Mouse (Mus musculus) forebrain, embryonic 16.5 days (tissue): ENCODE measurements around the gene Ces2e. TPM values are rescaled to one million over a fixed set of nuclear protein-coding genes. Genes with fewer than 3 reads are reported as not detected.
A peak's percentile ranks its signal among the peaks of the same experiment; 100 is the strongest.
"Not testable (repeated sequence)": the region's sequence is repeated elsewhere in the genome, so short reads cannot be mapped to it uniquely, and the experiment has no call there.

ENCODE experiments used
- ATAC-seq: fragments of 200-750 bp; cut with Nextera tagmentation; 2 replicates; pipeline ENCODE4 v1.8.0; 2017; ENCODE audit warnings: mild to moderate bottlenecking, moderate library complexity
- H3K27ac ChIP-seq: fragments of 300-500 bp; sonication (generic); 2 replicates; pipeline ENCODE4 v1.5.1; 2014; ENCODE audit warnings: low read length, control low read depth
- H3K27me3 ChIP-seq: fragments of 300-500 bp; sonication (generic); replicated peaks from 2 replicates; pipeline ENCODE4 v1.6.1; 2014; ENCODE audit warnings: low read length; ENCODE audit not compliant: control insufficient read depth, insufficient read depth
- H3K36me3 ChIP-seq: fragments of 300-500 bp; sonication (generic); 2 replicates; pipeline ENCODE4 v1.6.1; 2014; ENCODE audit not compliant: control insufficient read depth, insufficient read depth
- H3K4me1 ChIP-seq: fragments of 300-500 bp; sonication (generic); replicated peaks from 2 replicates; pipeline ENCODE4 v1.6.1; 2014; ENCODE audit warnings: low read length; ENCODE audit not compliant: control insufficient read depth, insufficient read depth
- H3K4me2 ChIP-seq: fragments of 300-500 bp; sonication (generic); 2 replicates; pipeline ENCODE4 v1.6.1; 2014; ENCODE audit warnings: mild to moderate bottlenecking, low read length, control low read depth
- H3K4me3 ChIP-seq: fragments of 300-500 bp; sonication (generic); replicated peaks from 2 replicates; pipeline ENCODE4 v1.5.1; 2014; ENCODE audit warnings: mild to moderate bottlenecking, low read length, control low read depth
- H3K9ac ChIP-seq: fragments of 300-500 bp; sonication (generic); replicated peaks from 2 replicates; pipeline ENCODE4 v1.6.1; 2014; ENCODE audit warnings: low read depth, low read length, control low read depth
- H3K9me3 ChIP-seq: fragments of 300-500 bp; sonication (generic); 2 replicates; pipeline ENCODE4 v1.6.1; 2016; ENCODE audit warnings: low read length; ENCODE audit not compliant: control insufficient read depth
- WGBS: fragments of 180-500 bp; shearing (Covaris S2); extraction: QIAGEN DNeasy Blood & Tissue Kit; methylation state at CpG from one replicate; pipeline ENCODE4 v1.1.7; 2014; 5-methylcytosine and 5-hydroxymethylcytosine counted together
- polyA plus RNA-seq: library from polyadenylated mRNA; unstranded; fragments of >200 nt; fragmentation: Nextera tagmentation; extraction: Ambion mirVana; gene quantifications from 2 replicates; pipeline ENCODE4 v1.2.1, GENCODE M21; 2015

Gene Ces2e
- polyA plus RNA-seq: not detected in 2 replicates

DNA sequence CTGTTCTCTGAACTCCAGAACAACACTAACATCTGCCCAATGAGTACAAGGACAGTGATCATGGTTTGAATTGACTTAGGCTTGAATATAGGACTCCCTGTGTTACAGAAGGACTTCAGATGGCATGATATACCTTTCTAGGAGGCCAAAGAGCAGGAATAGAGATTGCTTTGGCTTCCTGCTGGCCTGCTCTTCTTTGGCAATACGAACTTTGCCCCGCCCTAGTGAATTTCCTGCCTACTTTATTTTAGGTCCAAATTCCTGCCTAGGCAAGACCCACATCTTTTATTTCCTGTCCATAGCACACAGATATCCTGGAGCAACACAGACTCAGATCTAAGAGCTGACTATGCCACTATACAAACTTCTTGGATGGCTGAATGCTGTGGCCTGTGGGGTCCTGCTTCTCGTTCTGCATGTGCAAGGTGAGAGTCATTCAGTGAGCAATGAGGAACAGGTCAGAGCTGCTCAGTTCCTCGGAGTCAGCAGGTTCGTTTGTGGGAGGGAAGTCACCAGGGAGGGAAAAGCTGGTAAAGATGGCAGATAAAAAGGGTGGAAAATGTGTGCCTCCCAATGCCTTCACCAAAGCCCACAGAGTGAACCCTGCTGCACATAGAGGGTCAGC is at the start of gene Ces2e:
Gene Ces2e (plus strand): TSS at position 289 of the 625 bp plus-strand sequence.
- WGBS: 87% methylated on average over 5 of the region's 5 CpGs
- Histone ChIP-seq H3K4me3 (no peak within 1 kb of the TSS), H3K36me3 (no peaks in the 10 kb centered on the region), H3K27ac (no peak within 1 kb of the TSS), H3K4me2 (no peak within 1 kb of the TSS), H3K9me3 (no peaks in the 10 kb centered on the region), H3K4me1 (no peaks in the 10 kb centered on the region), H3K27me3 (no peaks in the 10 kb centered on the region), H3K9ac (no peak within 1 kb of the TSS)
- no peak for ATAC-seq

DNA sequence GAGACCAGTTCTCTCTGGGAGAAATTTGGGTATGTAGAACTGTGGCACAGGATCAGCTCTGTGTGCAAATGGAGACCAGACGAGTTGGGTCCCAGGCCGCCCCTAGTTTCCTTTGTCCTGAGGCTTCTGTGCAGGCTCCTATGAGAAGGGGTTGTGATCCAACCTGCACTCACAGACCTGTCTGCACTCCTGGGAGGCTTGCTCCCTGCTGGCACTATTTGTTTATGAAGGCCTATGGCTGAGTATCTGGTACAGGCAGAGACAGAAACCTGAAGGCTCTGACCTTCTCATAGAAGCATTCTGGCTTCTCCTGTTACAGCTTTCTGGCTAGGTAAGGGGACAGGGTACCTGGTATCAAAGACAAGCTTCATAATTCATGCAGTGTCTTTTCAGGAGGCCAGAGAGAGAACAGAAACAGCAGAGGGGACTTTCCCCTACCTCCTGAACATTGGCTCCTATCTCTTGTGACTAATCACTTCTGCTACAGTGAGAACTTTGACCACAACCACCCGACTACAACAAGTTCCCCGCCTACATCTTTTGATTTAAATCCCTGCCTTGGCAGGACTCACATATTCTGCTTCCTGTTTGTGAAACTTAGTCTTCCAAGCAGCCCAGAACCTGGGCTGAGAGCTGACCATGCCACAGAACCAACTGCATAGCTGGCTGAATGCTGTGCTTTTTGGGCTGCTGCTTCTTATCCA is 39.7 kb upstream of the Ces2e start:
- ATAC-seq, H3K4me2 ChIP-seq, H3K9ac ChIP-seq, H3K4me1 ChIP-seq, H3K9me3 ChIP-seq, H3K4me3 ChIP-seq, H3K27me3 ChIP-seq, H3K36me3 ChIP-seq, H3K27ac ChIP-seq: not testable (repeated sequence)
- no CpG with 5 or more reads among the region's 4 CpGs for WGBS

DNA sequence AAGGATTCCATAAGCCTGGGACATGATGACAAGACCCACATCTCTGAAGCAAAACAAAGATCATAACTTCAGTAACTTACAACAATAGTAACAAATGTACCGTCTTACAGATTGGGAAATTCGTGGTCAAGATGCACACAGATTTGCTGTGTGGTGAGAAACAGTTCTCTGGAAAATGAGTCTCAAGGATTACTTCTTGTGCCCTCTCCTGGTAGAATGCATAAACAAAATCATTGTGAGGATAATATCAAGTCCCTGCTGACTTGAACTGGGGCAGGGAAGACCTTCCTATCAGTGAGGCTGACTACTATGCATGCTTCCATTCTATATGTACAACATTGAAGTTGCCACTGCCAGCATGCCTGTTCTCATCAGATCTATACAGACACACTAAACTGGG is 24.3 kb upstream of the Ces2e start:
- 88% methylated on average over 2 of the region's 2 CpGs for WGBS
- H3K4me2 ChIP-seq: no peak overlapping the region
- H3K36me3 ChIP-seq: no peaks in the 10 kb centered on the region
- H3K27me3 ChIP-seq: no peaks in the 10 kb centered on the region
- no peak overlapping the region for H3K27ac ChIP-seq
- H3K9ac ChIP-seq: no peak overlapping the region
- no peak overlapping the region for H3K4me3 ChIP-seq
- no peaks in the 10 kb centered on the region for H3K4me1 ChIP-seq
- H3K9me3 ChIP-seq: no peaks in the 10 kb centered on the region
- ATAC-seq: no peak

DNA sequence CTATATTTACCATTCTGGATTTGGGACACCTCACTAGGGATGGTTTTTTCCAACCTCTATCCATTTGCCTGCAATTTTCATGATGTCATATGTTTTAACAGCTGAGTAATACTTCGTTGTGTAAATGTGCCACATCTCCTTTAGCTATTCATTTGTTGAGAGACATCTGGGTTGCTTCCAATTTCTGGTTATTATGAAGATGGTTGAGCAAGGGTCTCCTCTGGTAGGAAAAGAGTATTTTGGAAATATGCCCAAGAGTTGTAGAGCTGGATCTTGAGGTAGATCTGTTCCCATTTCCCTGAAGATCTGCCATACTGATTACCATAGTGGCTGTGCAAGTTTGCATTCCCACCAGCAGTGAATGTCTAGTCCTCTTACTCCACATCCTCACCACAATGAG is 18.9 kb upstream of the Ces2e start:
- WGBS: 51% methylated on average over 1 of the region's 1 CpGs
- no peak overlapping the region for H3K9ac ChIP-seq
- no peaks in the 10 kb centered on the region for H3K4me1 ChIP-seq
- H3K4me3 ChIP-seq: no peak overlapping the region
- H3K4me2 ChIP-seq: no peak overlapping the region
- no peaks in the 10 kb centered on the region for H3K36me3 ChIP-seq
- no peak overlapping the region for H3K27ac ChIP-seq
- ATAC-seq: no peak
- H3K27me3 ChIP-seq: no peaks in the 10 kb centered on the region
- no peaks in the 10 kb centered on the region for H3K9me3 ChIP-seq

DNA sequence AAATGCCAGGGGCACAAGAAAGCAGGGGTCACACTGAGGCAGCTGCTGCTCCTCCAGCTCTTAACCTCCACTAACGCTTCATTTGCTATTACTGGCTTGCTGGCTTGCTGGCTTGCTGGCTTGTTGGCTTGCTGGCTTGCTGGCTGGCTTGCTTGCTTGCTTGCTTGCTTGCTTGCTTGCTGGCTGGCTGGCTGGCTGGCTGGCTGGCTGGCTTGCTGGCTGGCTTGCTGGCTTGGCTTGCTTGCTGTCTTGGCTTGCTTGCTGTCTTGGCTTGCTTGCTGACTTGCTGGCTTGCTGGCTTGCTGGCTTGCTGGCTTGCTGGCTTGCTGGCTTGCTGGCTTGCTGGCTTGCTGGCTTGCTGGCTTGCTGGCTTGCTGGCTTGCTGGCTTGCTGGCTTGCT is 17.0 kb upstream of the Ces2e start:
- ATAC-seq: 0 out of 2 replicates have a peak, but pooled peaks have one; percentile 36

DNA sequence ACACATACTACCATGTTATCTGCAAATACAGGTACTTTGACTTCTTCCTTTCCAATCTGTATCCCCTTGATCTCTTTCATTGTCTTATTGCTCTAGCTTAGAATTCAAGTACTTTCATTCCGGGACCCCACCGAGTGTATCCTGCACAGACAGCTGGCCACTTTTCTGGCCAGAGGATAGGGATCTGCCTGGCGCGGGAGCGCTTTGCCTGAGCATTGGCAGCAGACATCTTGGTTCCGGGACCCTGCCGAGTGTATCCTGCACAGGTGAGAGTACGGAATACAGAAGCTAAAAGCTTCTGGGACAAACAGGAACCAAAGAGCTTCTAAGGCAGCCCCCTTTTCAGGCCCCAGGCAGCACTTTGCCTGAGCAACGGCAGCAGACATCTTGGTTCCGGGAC is 16.4 kb upstream of the Ces2e start:
- H3K4me3 ChIP-seq, H3K4me1 ChIP-seq, H3K27ac ChIP-seq, H3K27me3 ChIP-seq, H3K36me3 ChIP-seq, ATAC-seq, H3K4me2 ChIP-seq, H3K9me3 ChIP-seq, H3K9ac ChIP-seq: not testable (repeated sequence)
- WGBS: 84% methylated on average over 10 of the region's 10 CpGs

More for the DNA sequence above, 17.0 kb upstream of the Ces2e start:
- H3K27ac ChIP-seq, H3K4me1 ChIP-seq, H3K9ac ChIP-seq, H3K4me2 ChIP-seq, H3K36me3 ChIP-seq, H3K4me3 ChIP-seq, H3K27me3 ChIP-seq, H3K9me3 ChIP-seq: not testable (repeated sequence)
- WGBS: 63% methylated on average over 1 of the region's 1 CpGs

DNA sequence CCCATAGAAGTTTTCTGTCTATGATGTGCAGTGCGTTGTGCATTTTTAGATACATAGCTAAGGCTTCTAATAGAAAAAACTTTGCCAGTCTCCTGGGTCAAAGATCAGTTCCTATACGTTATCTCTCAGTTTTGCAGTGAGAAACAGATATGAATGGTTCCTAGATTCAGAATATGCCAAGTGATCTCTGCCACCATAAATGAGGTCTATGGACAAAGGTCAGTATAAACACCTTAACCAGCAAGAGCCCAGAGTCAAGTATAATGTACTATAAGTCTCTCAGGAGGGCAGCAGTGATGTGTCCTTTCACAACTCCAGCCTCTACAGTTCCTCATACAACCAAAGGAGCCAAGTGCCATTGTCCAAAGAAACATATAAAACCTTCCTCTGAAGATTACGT is 1.2 kb downstream of the Ces2e start:
- Histone ChIP-seq H3K4me2 (no peak overlapping the region), H3K36me3 (no peaks in the 10 kb centered on the region), H3K9ac (no peak overlapping the region), H3K27me3 (no peaks in the 10 kb centered on the region), H3K27ac (no peak overlapping the region), H3K9me3 (no peaks in the 10 kb centered on the region), H3K4me1 (no peaks in the 10 kb centered on the region), H3K4me3 (no peak overlapping the region)
- no peak for ATAC-seq
- WGBS: 84% methylated on average over 3 of the region's 3 CpGs

DNA sequence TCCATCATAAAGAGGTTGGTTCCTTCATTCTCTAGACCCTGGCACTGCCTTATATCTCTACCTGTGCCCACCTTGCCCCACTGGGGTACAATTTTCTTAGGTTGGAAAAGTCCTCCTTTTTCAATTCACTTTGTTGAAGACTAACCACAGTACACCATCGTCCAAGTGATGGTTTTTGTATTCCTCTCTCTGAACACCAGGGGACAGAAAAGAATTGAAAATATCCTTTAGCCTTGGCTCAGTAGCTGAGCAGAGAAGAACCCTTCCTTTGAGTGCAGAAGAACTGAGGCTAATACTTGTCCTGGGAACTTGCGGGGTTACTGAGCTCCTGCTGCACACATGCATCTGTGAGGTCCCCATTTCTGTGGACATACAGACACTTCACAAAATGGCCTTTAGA is 18.6 kb downstream of the Ces2e start:
- ATAC-seq: no peak
- no peaks in the 10 kb centered on the region for H3K9me3 ChIP-seq
- WGBS: 83% methylated on average over 2 of the region's 2 CpGs
- no peaks in the 10 kb centered on the region for H3K4me1 ChIP-seq
- no peaks in the 10 kb centered on the region for H3K36me3 ChIP-seq
- H3K9ac ChIP-seq: no peak overlapping the region
- H3K27ac ChIP-seq: no peak overlapping the region
- H3K4me2 ChIP-seq: no peak overlapping the region
- H3K4me3 ChIP-seq: no peak overlapping the region
- H3K27me3 ChIP-seq: no peaks in the 10 kb centered on the region

DNA sequence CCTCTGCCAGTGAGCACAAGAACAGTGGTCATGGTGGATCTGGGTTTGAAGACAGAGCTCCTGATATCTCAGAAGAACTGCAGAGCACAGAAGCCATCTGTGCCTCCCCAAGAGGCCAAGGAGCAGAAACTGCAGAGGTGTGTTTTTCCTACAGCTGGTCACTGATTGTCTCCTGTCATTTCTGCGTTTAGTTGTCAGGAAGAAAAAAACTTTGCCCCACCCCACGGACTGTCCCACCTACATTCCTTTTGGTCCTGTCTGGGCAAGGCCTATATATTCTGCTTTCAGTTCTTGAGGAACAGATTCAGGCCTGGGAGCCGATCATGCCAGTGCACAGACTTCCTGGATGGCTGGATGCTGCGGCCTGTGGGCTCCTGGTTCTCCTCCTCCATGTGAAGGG is 21.0 kb downstream of the Ces2e start, which contains the start of gene Ces2f:
Gene Ces2f (plus strand): TSS at position 301 of the 400 bp plus-strand sequence.
- no peaks in the 10 kb centered on the region for H3K4me1 ChIP-seq
- no peak for ATAC-seq
- no peaks in the 10 kb centered on the region for H3K27me3 ChIP-seq

More for the DNA sequence above, 21.0 kb downstream of the Ces2e start, which contains the start of gene Ces2f:
- Histone ChIP-seq H3K36me3 (no peaks in the 10 kb centered on the region), H3K9ac (no peak within 1 kb of the TSS), H3K4me2 (no peak within 1 kb of the TSS), H3K9me3 (no peaks in the 10 kb centered on the region), H3K4me3 (no peak within 1 kb of the TSS), H3K27ac (no peak within 1 kb of the TSS)
- 97% methylated on average over 4 of the region's 4 CpGs for WGBS
